Mouse (Mus musculus) G1E (cell line): ENCODE data around the gene Rasgrp4.

ENCODE experiments used
- CTCF ChIP-seq: IDR thresholded peaks from 2 replicates; pipeline ENCODE4 v1.5.1; 2012; ENCODE audit warnings: low read depth, low read length, inconsistent platforms, mixed read lengths
- GATA1 ChIP-seq: IDR thresholded peaks from 2 replicates; pipeline ENCODE4 v1.6.1; 2012; ENCODE audit warnings: borderline replicate concordance, low read length, inconsistent platforms, mixed read lengths

DNA sequence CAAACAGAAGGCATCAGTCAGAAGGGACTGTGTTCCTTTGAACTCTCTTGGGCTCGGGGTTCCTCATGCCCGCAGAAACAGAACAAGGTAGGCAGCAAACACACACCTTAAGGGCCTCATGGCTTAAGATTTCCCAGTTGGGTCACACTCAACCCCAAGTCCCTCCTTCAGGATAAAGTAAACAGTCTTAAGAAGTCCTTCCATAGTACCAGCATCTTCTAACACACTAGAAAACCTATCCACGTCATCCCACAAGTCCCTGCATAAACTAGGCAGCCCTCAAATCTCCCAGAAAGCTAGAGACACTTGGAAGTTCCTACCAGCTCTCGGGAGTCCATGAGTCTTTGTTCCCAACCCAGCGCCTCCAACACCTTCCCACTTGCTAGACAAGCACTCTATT lies 27.6 kb downstream of the Rasgrp4 start:
- no peak for TF ChIP-seq CTCF
- TF ChIP-seq GATA1 = no peak
